Mouse (Mus musculus): ENCODE measurements around the gene Ppie. TPM values are rescaled to one million over a fixed set of nuclear protein-coding genes. Genes with fewer than 3 reads are reported as not detected.

Gene Ppie
- total and polyA plus RNA-seq, 3 experiments = 97.9 to 100 TPM; not detected in 1

DNA sequence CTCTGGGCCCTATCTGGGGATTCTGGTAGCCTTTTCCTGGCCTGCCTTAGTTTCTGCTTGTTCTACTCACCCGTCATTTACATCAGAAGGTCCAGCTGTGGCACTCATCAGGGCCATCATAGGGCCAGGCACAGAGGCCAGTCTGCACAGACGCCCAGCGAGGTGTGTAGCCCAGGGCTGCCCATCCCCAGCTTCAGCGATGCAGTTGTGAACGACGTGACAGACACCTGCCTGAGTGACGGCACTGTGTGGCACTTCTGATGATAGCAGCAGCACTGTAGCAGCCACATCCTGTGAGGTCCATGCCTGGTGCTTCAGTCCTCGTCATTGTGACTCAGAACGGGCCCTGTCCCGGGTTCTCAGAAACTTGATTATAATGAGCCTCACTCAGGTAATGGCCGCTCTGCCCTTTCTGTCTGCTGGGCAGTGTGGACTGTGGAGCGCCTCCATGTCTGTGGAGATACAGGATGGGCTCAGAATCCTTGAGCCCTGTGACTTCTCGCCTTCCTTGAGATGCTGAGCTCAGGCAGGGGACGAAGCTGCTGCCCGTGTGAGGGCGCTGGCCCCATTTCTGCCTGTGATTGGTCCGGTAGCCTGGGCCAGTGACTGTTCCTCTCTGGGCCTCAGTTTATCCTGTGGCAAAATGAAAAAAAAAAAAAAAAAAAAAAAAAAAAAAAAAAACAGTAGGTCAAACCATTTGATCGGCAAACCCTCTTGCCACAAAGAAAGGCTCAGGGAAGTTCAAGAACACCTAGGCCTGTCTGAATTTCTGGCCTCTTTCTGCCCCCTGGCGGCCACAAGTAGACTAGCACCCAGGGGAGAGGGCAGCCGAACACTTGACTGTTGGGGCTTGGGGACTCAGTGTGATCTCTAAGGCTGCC lies 57.2 kb downstream of the Ppie start (continued):
- TF ChIP-seq E2F4 (IDR thresholded peaks at IDR 0.05; ENCODE audit: borderline replicate concordance, low read depth, low read length) (no peak), TCF12 (IDR thresholded peaks at IDR 0.05; ENCODE audit: low read depth, low read length) (no peak), ZNF384 (IDR thresholded peaks at IDR 0.05; ENCODE audit: low read depth, low read length) (peak; percentile 77)

DNA sequence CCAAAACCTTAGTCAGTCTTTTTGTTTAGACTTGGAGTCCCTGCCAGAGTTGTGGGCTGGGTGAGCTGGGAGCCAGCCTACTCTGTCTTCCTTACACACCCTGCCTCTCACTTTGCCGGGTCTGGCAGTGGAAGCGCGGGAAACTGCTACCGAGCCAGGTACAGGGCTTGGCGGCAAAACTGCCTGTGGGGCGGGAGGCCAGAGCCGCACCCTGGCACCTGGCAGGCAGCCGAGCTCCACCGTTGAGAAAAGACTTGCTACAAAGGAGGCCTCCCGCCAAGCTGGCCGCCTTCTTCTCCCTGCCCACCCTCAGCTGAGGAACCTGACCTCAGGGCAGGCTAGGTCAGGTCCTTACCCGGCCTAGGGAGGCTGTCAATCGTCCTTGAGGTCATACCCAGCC lies 59.0 kb downstream of the Ppie start:
- no peak overlapping the region for H3K4me3 ChIP-seq (ENCODE audit: control insufficient read depth in 1 of 2, insufficient read depth in 1 of 2, low read depth in 2 of 2, low read length in 2 of 2)
- DNase-seq (ENCODE audit: low read depth, low spot score) = no peak
- H3K36me3 ChIP-seq (ENCODE audit: control insufficient read depth in 1 of 2, insufficient read depth in 2 of 2, low read length in 2 of 2) = peaks cover 0 to 8% of the 10 kb centered on the region in 2 experiments; a peak in 1 of 4 replicates
- no peaks in the 10 kb centered on the region for H3K27me3 ChIP-seq (ENCODE audit: control insufficient read depth in 1 of 2, insufficient read depth in 2 of 2, low read length in 2 of 2)
- no peak overlapping the region for H3K27ac ChIP-seq (ENCODE audit: control insufficient read depth, low read depth, low read length)
- no peaks in the 10 kb centered on the region for H3K79me2 ChIP-seq (ENCODE audit: control insufficient read depth, insufficient read depth, low read length, poor library complexity)
- peaks cover 0 to 20% of the 10 kb centered on the region in 2 experiments for H3K4me1 ChIP-seq (ENCODE audit: control insufficient read depth in 1 of 2, insufficient read depth in 2 of 2, low read length in 2 of 2)
- H3K9ac ChIP-seq (ENCODE audit: control insufficient read depth, low read depth, low read length, poor library complexity, severe bottlenecking) = no peak overlapping the region; the same call in 1 of the 2 replicates
- no peaks in the 10 kb centered on the region for H3K9me3 ChIP-seq (replicated peaks; ENCODE audit: insufficient read depth, low read length)
- TF ChIP-seq CHD1 (IDR thresholded peaks at IDR 0.05; ENCODE audit: low read depth, low read length) = no peak
- 0 out of 4 replicates have a peak, but pooled peaks of 1 of the 2 experiments have one; percentile 6 for TF ChIP-seq EP300 (IDR thresholded peaks at IDR 0.05; ENCODE audit: low read depth in 1 of 2, low read length in 2 of 2)
- 0 out of 2 replicates have a peak, but pooled peaks have one; percentile 14 for TF ChIP-seq ETS1 (IDR thresholded peaks at IDR 0.05; ENCODE audit: low read depth, low read length)
- no peak for TF ChIP-seq SIN3A (IDR thresholded peaks at IDR 0.05; ENCODE audit: low read length)

DNA sequence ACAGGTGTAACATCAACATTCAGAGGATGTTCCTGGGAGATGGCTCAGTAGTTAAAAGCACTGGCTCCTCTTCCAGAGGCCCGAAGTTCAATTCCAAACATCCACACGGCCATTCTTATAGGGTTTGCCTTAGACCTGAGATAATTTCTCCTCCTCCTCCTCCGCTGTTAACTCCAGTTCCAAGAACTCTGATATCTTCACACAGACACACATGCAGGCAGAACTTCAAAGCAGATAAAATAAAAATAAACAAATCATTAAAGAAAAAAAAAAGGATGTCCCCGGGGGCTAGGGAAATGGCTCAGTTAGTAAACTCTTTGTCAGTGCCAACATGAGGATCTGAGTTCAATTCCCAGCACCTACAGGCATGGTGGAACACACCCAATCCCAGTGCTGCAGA lies 61.5 kb downstream of the Ppie start:
- H3K9me3 ChIP-seq (replicated peaks; ENCODE audit: insufficient read depth, low read length) = no peaks in the 10 kb centered on the region
- H3K4me3 ChIP-seq (ENCODE audit: control insufficient read depth in 1 of 2, insufficient read depth in 1 of 2, low read depth in 2 of 2, low read length in 2 of 2) = no peak overlapping the region
- DNase-seq (ENCODE audit: low read depth, low spot score) = peak; percentile 62
- no peaks in the 10 kb centered on the region for H3K27me3 ChIP-seq (ENCODE audit: control insufficient read depth in 1 of 2, insufficient read depth in 2 of 2, low read length in 2 of 2)
- H3K36me3 ChIP-seq (ENCODE audit: control insufficient read depth in 1 of 2, insufficient read depth in 2 of 2, low read length in 2 of 2) = peaks cover 0 to 8% of the 10 kb centered on the region in 2 experiments; a peak in 1 of 4 replicates
- peaks cover 0 to 17% of the 10 kb centered on the region in 2 experiments for H3K4me1 ChIP-seq (ENCODE audit: control insufficient read depth in 1 of 2, insufficient read depth in 2 of 2, low read length in 2 of 2)
- no peaks in the 10 kb centered on the region for H3K79me2 ChIP-seq (ENCODE audit: control insufficient read depth, insufficient read depth, low read length, poor library complexity)
- H3K27ac ChIP-seq (ENCODE audit: control insufficient read depth, low read depth, low read length) = no peak overlapping the region
- H3K9ac ChIP-seq (ENCODE audit: control insufficient read depth, low read depth, low read length, poor library complexity, severe bottlenecking) = no peak overlapping the region
- TF ChIP-seq ZNF384 (IDR thresholded peaks at IDR 0.05; ENCODE audit: low read depth, low read length) (peak; percentile 93), ETS1 (IDR thresholded peaks at IDR 0.05; ENCODE audit: low read depth, low read length) (peak; percentile 71; the same call in 1 of the 2 replicates), HCFC1 (IDR thresholded peaks at IDR 0.05; ENCODE audit: low read depth, low read length) (no peak), CHD1 (IDR thresholded peaks at IDR 0.05; ENCODE audit: low read depth, low read length) (no peak), SMC3 (IDR thresholded peaks at IDR 0.05; ENCODE audit: low read depth, low read length) (no peak), MXI1 (IDR thresholded peaks at IDR 0.05; ENCODE audit: low read depth, low read length) (0 out of 2 replicates have a peak, but pooled peaks have one; percentile 35), NELFE (IDR thresholded peaks at IDR 0.05; ENCODE audit: low read depth, low read length) (no peak), CTCF (IDR thresholded peaks at IDR 0.05 in 2 of 3, conservative IDR thresholded peaks at IDR 0.05 in 1 of 3; ENCODE audit: control insufficient read depth in 1 of 3, insufficient read depth in 1 of 3, low read depth in 2 of 3, low read length in 3 of 3, poor library complexity in 1 of 3, severe bottlenecking in 1 of 3) (no peak), POLR2AphosphoS2 (IDR thresholded peaks at IDR 0.05; ENCODE audit: low read length) (no peak), USF2 (IDR thresholded peaks at IDR 0.05; ENCODE audit: borderline replicate concordance in 1 of 2, insufficient read depth in 1 of 2, low read depth in 1 of 2, low read length in 2 of 2) (no peak), TCF12 (IDR thresholded peaks at IDR 0.05; ENCODE audit: low read depth, low read length) (peak; percentile 92), MAFK (IDR thresholded peaks at IDR 0.05; ENCODE audit: borderline replicate concordance, low read depth, low read length) (no peak), E2F4 (IDR thresholded peaks at IDR 0.05; ENCODE audit: borderline replicate concordance, low read depth, low read length) (no peak), MAX (IDR thresholded peaks at IDR 0.05; ENCODE audit: low read length) (no peak), ZKSCAN1 (IDR thresholded peaks at IDR 0.05; ENCODE audit: low read depth, low read length) (no peak), GABPA (IDR thresholded peaks at IDR 0.05; ENCODE audit: low read depth, low read length) (no peak), MAZ (IDR thresholded peaks at IDR 0.05; ENCODE audit: low read depth, low read length) (peak; percentile 48; the same call in 1 of the 2 replicates), MEF2A (IDR thresholded peaks at IDR 0.05; ENCODE audit: extremely low read depth, insufficient replicate concordance, low read depth, low read length, poor library complexity, severe bottlenecking) (no peak), CHD2 (IDR thresholded peaks at IDR 0.05; ENCODE audit: low read length) (no peak), EP300 (IDR thresholded peaks at IDR 0.05; ENCODE audit: low read depth in 1 of 2, low read length in 2 of 2) (peak; percentile 78 to 90), ELF1 (IDR thresholded peaks at IDR 0.05; ENCODE audit: low read depth, low read length) (no peak), RCOR1 (IDR thresholded peaks at IDR 0.05; ENCODE audit: low read depth, low read length) (peak; percentile 65), TAL1 (IDR thresholded peaks at IDR 0.05; ENCODE audit: low read length) (peak; percentile 79), SIN3A (IDR thresholded peaks at IDR 0.05; ENCODE audit: low read length) (peak; percentile 67), MYC (IDR thresholded peaks at IDR 0.05; ENCODE audit: low read depth, low read length) (no peak)
